Mouse (Mus musculus): ENCODE results near the gene Gm3173.
"Not testable (repeated sequence)": the region's sequence is repeated elsewhere in the genome, so short reads cannot be mapped to it uniquely, and the experiment has no call there.

The Gm3173 gene

GRCm38 (mm10) chr14:4430692-4431091 lies at the start of gene Gm3173:
Gm3173 (plus strand) TSS chr14:4430992.
- CTCF ChIA-PET, POLR2A ChIA-PET: not testable (repeated sequence)

- POLR2A ChIA-PET, result not testable (repeated sequence)
Observed at GRCm38 (mm10) chr14:4385606-4386005, 45.2 kb upstream of the Gm3173 start.

GRCm38 (mm10) chr14:4392841-4393530 lies 37.8 kb upstream of the Gm3173 start:
- CTCF ChIA-PET, POLR2A ChIA-PET: not testable (repeated sequence)

More at GRCm38 (mm10) chr14:4385606-4386005, 45.2 kb upstream of the Gm3173 start:
- CTCF ChIA-PET, result not testable (repeated sequence)

GRCm38 (mm10) chr14:4397226-4397625 lies 33.6 kb upstream of the Gm3173 start, which contains the start of gene Gm3159:
Gm3159 (plus strand) TSS chr14:4397526.
- CTCF ChIA-PET, POLR2A ChIA-PET: not testable (repeated sequence)

- CTCF ChIA-PET, POLR2A ChIA-PET: not testable (repeated sequence)
Observed at GRCm38 (mm10) chr14:4398624-4399023, 32.2 kb upstream of the Gm3173 start.

- CTCF ChIA-PET, POLR2A ChIA-PET: not testable (repeated sequence)
Observed at GRCm38 (mm10) chr14:4400115-4400789, 30.5 kb upstream of the Gm3173 start.

- POLR2A ChIA-PET, CTCF ChIA-PET: not testable (repeated sequence)
Observed at GRCm38 (mm10) chr14:4401245-4401644, 29.5 kb upstream of the Gm3173 start.

GRCm38 (mm10) chr14:4403840-4404239 lies 27.0 kb upstream of the Gm3173 start:
- CTCF ChIA-PET, POLR2A ChIA-PET: not testable (repeated sequence)

GRCm38 (mm10) chr14:4409939-4410338 lies 20.9 kb upstream of the Gm3173 start:
- POLR2A ChIA-PET, CTCF ChIA-PET: not testable (repeated sequence)

- CTCF ChIA-PET, POLR2A ChIA-PET: not testable (repeated sequence)
Observed at GRCm38 (mm10) chr14:4414965-4415835, 15.6 kb upstream of the Gm3173 start, which contains the start of gene Gm3164. Gm3164 (plus strand) TSS chr14:4415448.

GRCm38 (mm10) chr14:4481445-4481844 lies 50.7 kb downstream of the Gm3173 start, which contains the start of gene Gm3182:
Gm3182 (plus strand) TSS chr14:4481745.
- POLR2A ChIA-PET, CTCF ChIA-PET: not testable (repeated sequence)

- CTCF ChIA-PET, POLR2A ChIA-PET: not testable (repeated sequence)
Observed at GRCm38 (mm10) chr14:4499425-4499824, 68.6 kb downstream of the Gm3173 start.

- CTCF ChIA-PET, result not testable (repeated sequence)
Observed at GRCm38 (mm10) chr14:4555105-4555504, 124.3 kb downstream of the Gm3173 start, which contains the start of gene Gm3047. Gm3047 (plus strand) TSS chr14:4555405.

More at GRCm38 (mm10) chr14:4555105-4555504, 124.3 kb downstream of the Gm3173 start, which contains the start of gene Gm3047:
- POLR2A ChIA-PET, result not testable (repeated sequence)

All from embryonic stem cell, embryonic (primary cell).